Mouse (Mus musculus) CD4-positive, CD25-positive, alpha-beta regulatory T cell, adult 9 weeks (primary cell): Measurements from ENCODE around the gene Esp23. TPM values are rescaled to one million over a fixed set of nuclear protein-coding genes. Genes with fewer than 3 reads are reported as not detected.

Source experiments
- polyA plus RNA-seq: library from polyadenylated mRNA; unstranded; fragments of 100-300 nt; shearing (Covaris generic); gene quantifications from one replicate; pipeline ENCODE4 v1.2.1, GENCODE M21; 2017

Gene Esp23
- polyA plus RNA-seq = not detected

DNA sequence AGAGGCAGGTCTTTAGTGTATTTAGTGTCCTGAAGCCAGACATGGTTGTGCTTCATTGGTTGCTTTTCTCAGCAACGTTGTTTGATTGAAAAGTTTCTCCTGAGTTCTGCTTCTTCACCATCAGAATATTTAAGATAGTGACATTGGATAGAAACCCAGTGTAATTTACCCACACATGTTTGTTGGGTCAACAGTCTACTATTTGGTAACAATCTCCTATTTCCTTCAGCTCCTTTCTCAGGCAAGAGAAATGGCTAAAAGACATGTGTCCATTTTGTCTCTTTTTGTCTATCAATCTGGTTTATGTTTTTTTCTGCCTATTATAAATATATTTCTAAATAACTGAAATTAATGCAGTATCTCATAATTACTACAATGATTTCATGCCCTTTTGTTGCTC is at the start of gene Esp23:
Esp23 (minus strand) TSS at position 101 of the 400 bp plus-strand sequence.

DNA sequence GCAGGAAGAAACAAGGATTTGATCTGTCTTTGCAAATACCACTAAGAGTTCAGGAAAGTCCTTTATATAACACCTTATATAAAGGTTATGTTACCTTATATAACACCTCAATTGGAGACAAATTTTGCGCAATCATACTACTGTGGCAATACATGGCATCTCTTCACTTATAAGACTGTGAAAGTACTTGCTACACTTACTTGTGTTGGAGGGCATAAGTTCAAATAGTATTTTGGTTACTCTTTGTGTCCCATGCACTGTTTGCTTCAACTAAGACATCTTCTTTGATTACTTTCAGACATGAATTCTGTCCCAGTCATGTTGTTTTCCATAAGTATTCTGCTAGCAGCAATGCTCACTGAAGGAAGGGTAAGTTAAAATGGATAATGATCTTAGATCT is 18.2 kb upstream of the Esp23 start, which contains the start of gene Esp22:
Esp22 (plus strand) TSS at position 301 of the 400 bp plus-strand sequence.

DNA sequence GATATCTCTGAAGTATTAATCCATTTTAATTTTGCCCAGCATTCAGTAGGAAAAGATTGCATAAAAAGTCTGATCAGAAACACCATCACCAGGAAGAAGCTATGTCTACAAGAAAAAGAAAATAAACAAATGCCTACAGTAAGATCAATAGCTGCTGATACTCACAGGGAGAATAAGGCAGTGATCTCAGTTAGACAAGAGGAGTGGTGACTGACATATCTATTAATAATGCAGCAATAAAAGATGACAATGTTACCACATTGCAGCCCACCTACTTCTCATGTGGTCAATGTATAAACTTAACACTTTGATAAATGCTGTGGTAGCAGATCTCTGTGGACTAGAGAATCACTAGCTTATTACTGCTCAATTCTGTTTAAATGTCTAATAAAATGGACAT is 33.6 kb downstream of the Esp23 start, which contains the start of gene Gm21903:
Gm21903 (minus strand) TSS at position 101 of the 400 bp plus-strand sequence.

DNA sequence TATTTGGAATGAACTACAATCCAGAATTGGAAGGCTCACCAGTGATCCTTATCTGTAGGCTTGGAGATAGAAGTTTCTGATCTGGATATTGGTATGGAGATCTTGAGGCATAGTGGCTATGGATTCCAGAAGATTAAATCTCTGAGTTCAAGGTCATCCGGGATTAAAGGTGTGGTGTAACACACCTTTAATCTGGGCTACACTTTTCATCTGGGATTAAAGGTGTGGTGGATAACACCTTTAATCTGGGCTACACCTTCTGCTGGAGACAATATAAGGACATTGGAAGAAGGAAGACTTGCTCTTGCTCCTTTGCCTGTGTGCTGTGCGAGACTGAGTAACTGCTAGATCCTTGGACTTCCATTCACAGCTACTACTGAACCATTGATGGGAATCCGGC is 40.4 kb downstream of the Esp23 start, which contains the start of gene Esp24:
Esp24 (plus strand) TSS at position 301 of the 400 bp plus-strand sequence.

Other genes starting within 250 kb of the Esp23 start
- gene Esp24, start 40.3 kb downstream of the Esp23 start, polyA plus RNA-seq = not detected
- gene Gm21903, start 33.7 kb downstream of the Esp23 start, polyA plus RNA-seq = not detected
- gene Esp22, start 18.3 kb upstream of the Esp23 start, polyA plus RNA-seq = not detected